Mouse (Mus musculus) cerebellum, postnatal 25 days (tissue): ENCODE measurements around the gene Dntt.

Experiments used
- DNase-seq, 2 experiments: peaks; one replicate each; pipeline ENCODE4 v3.0.0; 2021; ENCODE audit warnings: mixed read lengths in 2 of 2

The Dntt gene

GRCm38 (mm10) chr19:41011676-41012075 lies 17.4 kb upstream of the Dntt start:
- no peak for DNase-seq

- no peak for DNase-seq
Observed at GRCm38 (mm10) chr19:41013591-41013990, 15.5 kb upstream of the Dntt start.

- DNase-seq = no peak
Observed at GRCm38 (mm10) chr19:41014003-41014402, 15.1 kb upstream of the Dntt start.

- DNase-seq = peak; percentile 32 to 65
Observed at GRCm38 (mm10) chr19:41015951-41016716, 12.9 kb upstream of the Dntt start.

GRCm38 (mm10) chr19:41019164-41019675 lies 9.9 kb upstream of the Dntt start:
- DNase-seq = no peak

GRCm38 (mm10) chr19:41020537-41020936 lies 8.5 kb upstream of the Dntt start:
- DNase-seq = no peak

GRCm38 (mm10) chr19:41022244-41022643 lies 6.8 kb upstream of the Dntt start:
- DNase-seq = no peak

- DNase-seq = no peak
Observed at GRCm38 (mm10) chr19:41026551-41026950, 2.5 kb upstream of the Dntt start.

- no peak for DNase-seq
Observed at GRCm38 (mm10) chr19:41027024-41027423, 2.1 kb upstream of the Dntt start.

- no peak for DNase-seq
Observed at GRCm38 (mm10) chr19:41027601-41028000, 1.5 kb upstream of the Dntt start.

GRCm38 (mm10) chr19:41030161-41030560 lies 1.1 kb downstream of the Dntt start:
- no peak for DNase-seq

- no peak for DNase-seq
Observed at GRCm38 (mm10) chr19:41031009-41031408, 1.9 kb downstream of the Dntt start.

GRCm38 (mm10) chr19:41031869-41032268 lies 2.8 kb downstream of the Dntt start:
- DNase-seq = no peak

- DNase-seq = no peak
Observed at GRCm38 (mm10) chr19:41035809-41036551, 6.9 kb downstream of the Dntt start.

- no peak for DNase-seq
Observed at GRCm38 (mm10) chr19:41039110-41039509, 10.0 kb downstream of the Dntt start.

GRCm38 (mm10) chr19:41045091-41045770 lies 16.2 kb downstream of the Dntt start:
- DNase-seq = no peak

- peak in 1 of 2 experiments; percentile 25 for DNase-seq
Observed at GRCm38 (mm10) chr19:41047437-41048186, 18.5 kb downstream of the Dntt start.

GRCm38 (mm10) chr19:41048187-41048559 lies 19.1 kb downstream of the Dntt start:
- DNase-seq = no peak

- DNase-seq = no peak
Observed at GRCm38 (mm10) chr19:41051714-41052113, 22.6 kb downstream of the Dntt start.

- DNase-seq = no peak
Observed at GRCm38 (mm10) chr19:41052247-41052646, 23.2 kb downstream of the Dntt start.

GRCm38 (mm10) chr19:41053530-41053929 lies 24.5 kb downstream of the Dntt start:
- peak in 1 of 2 experiments; percentile 23 for DNase-seq

GRCm38 (mm10) chr19:41054702-41055101 lies 25.6 kb downstream of the Dntt start:
- DNase-seq = no peak

GRCm38 (mm10) chr19:41071500-41071899 lies 42.4 kb downstream of the Dntt start:
- peak; percentile 86 to 91 for DNase-seq
